Mouse (Mus musculus) C2C12 (cell line): ENCODE data around the gene Nphp1. TPM values are rescaled to one million over a fixed set of nuclear protein-coding genes. Genes with fewer than 3 reads are reported as not detected.

Source experiments
- H3K27me3 ChIP-seq: one replicate; pipeline ENCODE4 v1.6.1; 2011; ENCODE audit not compliant: control insufficient read depth, insufficient read depth, insufficient read length
- H3K36me3 ChIP-seq: one replicate; pipeline ENCODE4 v1.6.1; 2011; ENCODE audit not compliant: control insufficient read depth, insufficient read depth
- H3K4me3 ChIP-seq: one replicate; pipeline ENCODE4 v1.5.1; 2011; ENCODE audit warnings: mild to moderate bottlenecking, control low read depth; ENCODE audit not compliant: poor library complexity, insufficient read depth, severe bottlenecking
- H3K79me2 ChIP-seq: one replicate; pipeline ENCODE4 v1.6.1; 2011; ENCODE audit not compliant: control insufficient read depth, insufficient read depth
- H3K79me3 ChIP-seq: one replicate; pipeline ENCODE4 v1.6.1; 2011; ENCODE audit warnings: low read depth, control low read depth
- H3ac ChIP-seq: one replicate; pipeline ENCODE3; 2011; ENCODE audit warnings: low read depth; ENCODE audit not compliant: control insufficient read depth, insufficient read length
- CEBPB ChIP-seq: IDR thresholded peaks from one replicate; pipeline ENCODE4 v1.6.1; 2011; ENCODE audit warnings: low read depth, mild to moderate bottlenecking, control low read depth, moderate library complexity
- CTCF ChIP-seq: IDR thresholded peaks from one replicate; pipeline ENCODE4 v1.5.1; 2011; ENCODE audit not compliant: control insufficient read depth, insufficient read depth, insufficient read length
- FOSL1 ChIP-seq: IDR thresholded peaks from one replicate; pipeline ENCODE4 v1.8.0; 2011; ENCODE audit warnings: mild to moderate bottlenecking, low read length; ENCODE audit not compliant: poor library complexity, insufficient read depth, severe bottlenecking
- MAX ChIP-seq: IDR thresholded peaks from one replicate; pipeline ENCODE4 v1.6.1; 2011; ENCODE audit warnings: mild to moderate bottlenecking, control low read depth
- MYOD1 ChIP-seq: IDR thresholded peaks from one replicate; pipeline ENCODE4 v1.6.1; 2011; ENCODE audit warnings: low read depth; ENCODE audit not compliant: control insufficient read depth, insufficient read length
- MYOG ChIP-seq: IDR thresholded peaks from one replicate; pipeline ENCODE4 v1.6.1; 2011; ENCODE audit not compliant: control insufficient read depth, insufficient read length; ENCODE audit errors: extremely low read depth
- USF1 ChIP-seq: IDR thresholded peaks from one replicate; pipeline ENCODE4 v1.6.1; 2011; ENCODE audit warnings: low read depth, mild to moderate bottlenecking, control low read depth, moderate library complexity
- polyA plus RNA-seq: library from polyadenylated mRNA; unstranded; fragments of >200 nt; fragmentation: generic; extraction: Trizol; gene quantifications from one replicate; pipeline ENCODE4 v1.2.1, GENCODE M21; 2012; ENCODE audit warnings: missing spikeins

Gene Nphp1
- polyA plus RNA-seq, 1 experiment = 16.4 TPM

GRCm38 (mm10) chr2:127722176-127722892 is 66.4 kb downstream of the Nphp1 start:
- Histone ChIP-seq H3K4me3 (no peak overlapping the region), H3K79me3 (no peaks in the 10 kb centered on the region), H3ac (no peak overlapping the region), H3K79me2 (no peaks in the 10 kb centered on the region), H3K27me3 (no peaks in the 10 kb centered on the region), H3K36me3 (no peaks in the 10 kb centered on the region)
- TF ChIP-seq MYOG = no peak
- TF ChIP-seq MAX = peak; percentile 77
- TF ChIP-seq FOSL1 = peak; percentile 98
- no peak for TF ChIP-seq USF1
- TF ChIP-seq CEBPB = peak; percentile 65

GRCm38 (mm10) chr2:127718839-127719468 is 69.7 kb downstream of the Nphp1 start:
- Histone ChIP-seq H3K36me3 (no peaks in the 10 kb centered on the region), H3K4me3 (no peak overlapping the region), H3K79me2 (no peaks in the 10 kb centered on the region), H3ac (no peak overlapping the region), H3K79me3 (no peaks in the 10 kb centered on the region), H3K27me3 (no peaks in the 10 kb centered on the region)
- TF ChIP-seq MAX (no peak), MYOD1 (no peak), CEBPB (no peak), FOSL1 (no peak), MYOG (no peak), CTCF (no peak), USF1 (no peak)

- TF ChIP-seq CEBPB (no peak), MYOG (no peak), CTCF (no peak), FOSL1 (no peak), MYOD1 (no peak), MAX (no peak), USF1 (no peak)
- peaks cover 6% of the 10 kb centered on the region for H3K27me3 ChIP-seq
Measured at GRCm38 (mm10) chr2:127714726-127715125, 74.0 kb downstream of the Nphp1 start.

GRCm38 (mm10) chr2:127708792-127709191 is 79.9 kb downstream of the Nphp1 start:
- H3K27me3 ChIP-seq = peaks cover 11% of the 10 kb centered on the region
- no peak for TF ChIP-seq MYOD1
- no peak for TF ChIP-seq CTCF
- no peak for TF ChIP-seq MAX
- TF ChIP-seq USF1 = no peak
- TF ChIP-seq CEBPB = no peak
- TF ChIP-seq FOSL1 = no peak
- no peak for TF ChIP-seq MYOG
- no peaks in the 10 kb centered on the region for H3K36me3 ChIP-seq
- no peaks in the 10 kb centered on the region for H3K79me3 ChIP-seq
- H3ac ChIP-seq = no peak overlapping the region
- H3K4me3 ChIP-seq = no peak overlapping the region
- H3K79me2 ChIP-seq = no peaks in the 10 kb centered on the region

More at GRCm38 (mm10) chr2:127714726-127715125, 74.0 kb downstream of the Nphp1 start:
- Histone ChIP-seq H3K79me3 (no peaks in the 10 kb centered on the region), H3K79me2 (no peaks in the 10 kb centered on the region), H3K36me3 (no peaks in the 10 kb centered on the region), H3ac (no peak overlapping the region), H3K4me3 (no peak overlapping the region)

- Histone ChIP-seq H3K36me3 (no peaks in the 10 kb centered on the region), H3K79me2 (no peaks in the 10 kb centered on the region), H3K27me3 (peaks cover 11% of the 10 kb centered on the region), H3K79me3 (no peaks in the 10 kb centered on the region), H3K4me3 (no peak overlapping the region), H3ac (no peak overlapping the region)
- TF ChIP-seq MAX (no peak), FOSL1 (no peak), MYOD1 (no peak), MYOG (no peak), CEBPB (no peak), CTCF (no peak), USF1 (no peak)
Measured at GRCm38 (mm10) chr2:127708060-127708459, 80.6 kb downstream of the Nphp1 start.
